In the genomic region with DNA sequence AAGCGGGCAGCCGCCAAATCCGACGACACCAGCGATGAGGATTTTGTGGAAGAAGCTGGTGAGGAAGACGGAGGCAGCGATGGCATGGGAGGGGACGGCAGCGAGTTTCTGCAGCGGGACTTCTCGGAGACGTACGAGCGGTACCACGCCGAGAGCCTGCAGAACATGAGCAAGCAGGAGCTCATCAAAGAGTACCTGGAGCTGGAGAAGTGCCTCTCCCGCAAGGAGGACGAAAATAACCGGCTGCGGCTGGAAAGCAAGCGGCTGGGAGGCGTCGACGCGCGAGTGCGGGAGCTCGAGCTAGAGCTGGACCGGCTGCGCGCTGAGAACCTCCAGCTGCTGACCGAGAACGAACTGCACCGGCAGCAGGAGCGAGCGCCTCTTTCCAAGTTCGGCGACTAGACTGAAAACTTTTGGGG, we compare ENCODE assay signal across 8 mouse cellular contexts. TPM values are rescaled to one million over a fixed set of nuclear protein-coding genes. Genes with fewer than 3 reads are reported as not detected.
DNase-seq lines count a peak whose midpoint lies in the region; ATAC-seq and TF ChIP-seq lines count a peak whose summit lies in the region.

No protein-coding gene starts in this region.

- TF ChIP-seq CTCF in lung, adult 2 months (IDR thresholded peaks at IDR 0.05; ENCODE audit: insufficient read depth, low read length) = no peak

- TF ChIP-seq POLR2A in lung, adult 2 months (IDR thresholded peaks at IDR 0.05; ENCODE audit: borderline replicate concordance, extremely low read depth, low read depth, low read length) = no peak; the same call in 1 of the 2 replicates

- peak overlapping the region; percentile 86 for H3K4me3 ChIP-seq in lung, adult 2 months (replicated peaks; ENCODE audit: extremely low read depth, low read depth, low read length)
- H3K4me3 ChIP-seq in forebrain, embryonic 12.5 days (replicated peaks) = peak overlapping the region; percentile 61
- peak overlapping the region; percentile 61 for H3K4me3 ChIP-seq in midbrain, embryonic 12.5 days

- peak overlapping the region; percentile 94 for H3K4me2 ChIP-seq in forebrain, embryonic 12.5 days
- peak overlapping the region; percentile 85 for H3K4me2 ChIP-seq in midbrain, embryonic 12.5 days (replicated peaks)

- peak overlapping the region; percentile 69 for H3K9ac ChIP-seq in forebrain, embryonic 12.5 days
- peak overlapping the region; percentile 75 for H3K9ac ChIP-seq in midbrain, embryonic 12.5 days (replicated peaks)

- DNase-seq in lung, adult 2 months = no peak
- DNase-seq in lung, adult 18-20 months = no peak
- peak; percentile 61 to 71 for DNase-seq in adrenal gland, postnatal 36 days
- peak; percentile 53 to 75 for DNase-seq in kidney, postnatal 25 days
- DNase-seq in ovary, postnatal 14 days (ENCODE audit: low spot score) = no peak
- DNase-seq in layer of hippocampus, postnatal 25 days (ENCODE audit: extremely low spot score in 1 of 2, low spot score in 1 of 2) = no peak

- no peaks in the 10 kb centered on the region for H3K36me3 ChIP-seq in forebrain, embryonic 12.5 days (replicated peaks)
- H3K36me3 ChIP-seq in midbrain, embryonic 12.5 days = no peaks in the 10 kb centered on the region

- no peak for ATAC-seq in forebrain, embryonic 12.5 days (ENCODE audit: low FRiP score)
- ATAC-seq in midbrain, embryonic 12.5 days (ENCODE audit: low FRiP score, low read depth) = no peak

- WGBS in lung, adult 2 months = under 1% methylated on average over 38 of the region's 38 CpGs
- under 1% methylated on average over 38 of the region's 38 CpGs for WGBS in forebrain, embryonic 12.5 days
- under 1% methylated on average over 38 of the region's 38 CpGs for WGBS in midbrain, embryonic 12.5 days

- peaks cover 15% of the 10 kb centered on the region for H3K27me3 ChIP-seq in forebrain, embryonic 12.5 days
- peaks cover 14% of the 10 kb centered on the region for H3K27me3 ChIP-seq in midbrain, embryonic 12.5 days

- H3K4me1 ChIP-seq in lung, adult 2 months (ENCODE audit: control insufficient read depth, insufficient read depth, low read length) = peaks cover 3% of the 10 kb centered on the region; the same call in 1 of the 2 replicates
- peaks cover 35% of the 10 kb centered on the region for H3K4me1 ChIP-seq in forebrain, embryonic 12.5 days
- peaks cover 22% of the 10 kb centered on the region for H3K4me1 ChIP-seq in midbrain, embryonic 12.5 days

- no peaks in the 10 kb centered on the region for H3K9me3 ChIP-seq in forebrain, embryonic 12.5 days
- no peaks in the 10 kb centered on the region for H3K9me3 ChIP-seq in midbrain, embryonic 12.5 days

- H3K27ac ChIP-seq in forebrain, embryonic 12.5 days = 0 out of 2 replicates have a peak overlapping the region, but pooled peaks have one; percentile 25
- H3K27ac ChIP-seq in midbrain, embryonic 12.5 days (replicated peaks) = no peak overlapping the region

RNA-seq across cellular contexts. Expression of gene Hexim1, which starts 1.6 kb away (rescaled TPM):
- 15.2 and 16.0 TPM in 2 replicates for polyA plus RNA-seq in lung, adult 2 months (2012; rRNA removed)
- total RNA-seq in adrenal gland, postnatal 36 days (2021) = 10 to 100 TPM; 68.8 to 72.2 TPM
- polyA plus RNA-seq in forebrain, embryonic 12.5 days (2016; fragmentation: Nextera tagmentation; extraction: Ambion mirVana) = 3.4 TPM in 2 replicates
- polyA plus RNA-seq in midbrain, embryonic 12.5 days (2016; fragmentation: Nextera tagmentation; extraction: Ambion mirVana) = 2.6 and 3.1 TPM in 2 replicates
- 10 to 100 TPM; 52.3 to 53.3 TPM for total RNA-seq in layer of hippocampus, postnatal 25 days (2021)

RNA-seq across cellular contexts. Expression of gene Hexim2, which starts 14.6 kb away (rescaled TPM):
- 2.9 and 4.7 TPM in 2 replicates for polyA plus RNA-seq in lung, adult 2 months (2012; rRNA removed)
- 1 to 10 TPM; 3.5 to 5.9 TPM for total RNA-seq in adrenal gland, postnatal 36 days (2021)
- 10.1 and 11.8 TPM in 2 replicates for polyA plus RNA-seq in forebrain, embryonic 12.5 days (2016; fragmentation: Nextera tagmentation; extraction: Ambion mirVana)
- 9.7 and 10.5 TPM in 2 replicates for polyA plus RNA-seq in midbrain, embryonic 12.5 days (2016; fragmentation: Nextera tagmentation; extraction: Ambion mirVana)
- 10 to 100 TPM; 13.2 to 14.7 TPM for total RNA-seq in layer of hippocampus, postnatal 25 days (2021)

RNA-seq across cellular contexts. Expression of gene Acbd4, which starts 16.1 kb away (rescaled TPM):
- 41.1 and 46.5 TPM in 2 replicates for polyA plus RNA-seq in lung, adult 2 months (2012; rRNA removed)
- total RNA-seq in adrenal gland, postnatal 36 days (2021) = 100 to 1,000 TPM; 118 to 127 TPM
- polyA plus RNA-seq in forebrain, embryonic 12.5 days (2016; fragmentation: Nextera tagmentation; extraction: Ambion mirVana) = 5.7 and 7.1 TPM in 2 replicates
- 7.5 and 8.4 TPM in 2 replicates for polyA plus RNA-seq in midbrain, embryonic 12.5 days (2016; fragmentation: Nextera tagmentation; extraction: Ambion mirVana)
- 10 to 100 TPM; 79.5 to 90.4 TPM for total RNA-seq in layer of hippocampus, postnatal 25 days (2021)

RNA-seq across cellular contexts. Expression of gene Plcd3, which starts 16.1 kb away (rescaled TPM):
- polyA plus RNA-seq in lung, adult 2 months (2012; rRNA removed) = 11.0 and 17.2 TPM in 2 replicates
- 10 to 100 TPM; 10.1 to 11.1 TPM for total RNA-seq in adrenal gland, postnatal 36 days (2021)
- 1.4 and 1.5 TPM in 2 replicates for polyA plus RNA-seq in forebrain, embryonic 12.5 days (2016; fragmentation: Nextera tagmentation; extraction: Ambion mirVana)
- polyA plus RNA-seq in midbrain, embryonic 12.5 days (2016; fragmentation: Nextera tagmentation; extraction: Ambion mirVana) = 0.79 and 1.1 TPM in 2 replicates
- 10 to 100 TPM in 1 of 2 experiments, 1 to 10 TPM in 1; 9.1 to 10.2 TPM for total RNA-seq in layer of hippocampus, postnatal 25 days (2021)

RNA-seq across cellular contexts. Expression of gene Fmnl1, which starts 53.3 kb away (rescaled TPM):
- 26.4 and 31.7 TPM in 2 replicates for polyA plus RNA-seq in lung, adult 2 months (2012; rRNA removed)
- 10 to 100 TPM; 16.4 to 17.3 TPM for total RNA-seq in adrenal gland, postnatal 36 days (2021)
- 1.1 TPM in 2 replicates for polyA plus RNA-seq in forebrain, embryonic 12.5 days (2016; fragmentation: Nextera tagmentation; extraction: Ambion mirVana)
- polyA plus RNA-seq in midbrain, embryonic 12.5 days (2016; fragmentation: Nextera tagmentation; extraction: Ambion mirVana) = 1.3 and 1.8 TPM in 2 replicates
- 100 to 1,000 TPM; 127 to 147 TPM for total RNA-seq in layer of hippocampus, postnatal 25 days (2021)

Comparison
In these comparisons a context has a peak if more than half of its experiments do, and no peak if none do; other contexts are left out.
1. DNase-seq: peak in adrenal gland, postnatal 36 days (2 of 2) and kidney, postnatal 25 days (2 of 2); none in lung, adult 2 months (single experiment), lung, adult 18-20 months (0 of 2), ovary, postnatal 14 days (single experiment) and layer of hippocampus, postnatal 25 days (0 of 2).
2. Peak in every context shown above with its lines, with median percentiles within 50 percentile points of each other: H3K4me3 ChIP-seq.